In genomic region chr9:35176124-35176659, GRCm38 (mm10) we compare ENCODE assay signal across 8 mouse cellular contexts. TPM values are rescaled to one million over a fixed set of nuclear protein-coding genes. Genes with fewer than 3 reads are reported as not detected.
DNase-seq lines count a peak whose midpoint lies in the region; ATAC-seq and TF ChIP-seq lines count a peak whose summit lies in the region.

No protein-coding gene starts in this region.

- intact Hi-C loops in heart, postnatal 25 days (cut with DNase I): loop anchor here (5.0 kb wide), 1 partner anchor 36 kb away; the partner anchor contains the start of gene Foxred1

- H3K4me1 ChIP-seq in heart, embryonic 12.5 days (replicated peaks): 0 out of 2 replicates have a peak, but pooled peaks cover 8% of the 10 kb centered on the region
- H3K4me1 ChIP-seq in G1E (ENCODE audit: insufficient read depth, low read depth, low read length): peaks cover 16% of the 10 kb centered on the region
- H3K4me1 ChIP-seq in hindbrain, embryonic 10.5 days (replicated peaks): peaks cover 13% of the 10 kb centered on the region
- peaks cover 35% of the 10 kb centered on the region for H3K4me1 ChIP-seq in megakaryocyte, embryonic 14.5 days

- H3K27me3 ChIP-seq in heart, embryonic 12.5 days (replicated peaks): no peaks in the 10 kb centered on the region
- H3K27me3 ChIP-seq in G1E (ENCODE audit: insufficient read depth, low read length): no peaks in the 10 kb centered on the region
- H3K27me3 ChIP-seq in hindbrain, embryonic 10.5 days (ENCODE audit: insufficient read depth, poor library complexity, severe bottlenecking): no peaks in the 10 kb centered on the region
- H3K27me3 ChIP-seq in megakaryocyte, embryonic 14.5 days (replicated peaks): no peaks in the 10 kb centered on the region

- H3K4me2 ChIP-seq in heart, embryonic 12.5 days: peak overlapping the region; percentile 85

- no peak overlapping the region for H3K27ac ChIP-seq in heart, embryonic 12.5 days (ENCODE audit: poor library complexity, severe bottlenecking)
- H3K27ac ChIP-seq in hindbrain, embryonic 10.5 days: peak overlapping the region; percentile 94

- TF ChIP-seq CTCF in G1E (IDR thresholded peaks at IDR 0.05; ENCODE audit: low read depth, low read length): no peak

- no peaks in the 10 kb centered on the region for H3K36me3 ChIP-seq in heart, embryonic 12.5 days
- H3K36me3 ChIP-seq in G1E (replicated peaks): peaks cover 25% of the 10 kb centered on the region
- peaks cover 1% of the 10 kb centered on the region for H3K36me3 ChIP-seq in hindbrain, embryonic 10.5 days
- peaks cover 6% of the 10 kb centered on the region for H3K36me3 ChIP-seq in megakaryocyte, embryonic 14.5 days (replicated peaks; ENCODE audit: low read length)

- 48% methylated on average over 14 of the region's 14 CpGs for WGBS in heart, embryonic 12.5 days
- WGBS in hindbrain, embryonic 10.5 days: 52% methylated on average over 14 of the region's 14 CpGs

- H3K9ac ChIP-seq in heart, embryonic 12.5 days: no peak overlapping the region; the same call in 1 of the 2 replicates

- no peak for DNase-seq in heart, postnatal 25 days (ENCODE audit: low spot score)
- DNase-seq in G1E (ENCODE audit: low spot score): no peak
- DNase-seq in hindbrain, embryonic 10.5 days (ENCODE audit: low spot score): no peak
- no peak for DNase-seq in c-Kit-positive CD71-positive TER-119-positive erythroid progenitor cells, embryonic 14.5 days (ENCODE audit: low spot score)
- no peak for DNase-seq in thymus, postnatal 14 days
- DNase-seq in layer of hippocampus, adult 18-20 months (ENCODE audit: low spot score in 2 of 2): no peak

- H3K4me3 ChIP-seq in heart, embryonic 12.5 days: peak overlapping the region; percentile 74
- peak overlapping the region; percentile 73 for H3K4me3 ChIP-seq in G1E (ENCODE audit: low read depth, low read length)
- H3K4me3 ChIP-seq in hindbrain, embryonic 10.5 days: peak overlapping the region; percentile 72
- H3K4me3 ChIP-seq in megakaryocyte, embryonic 14.5 days (replicated peaks): peak overlapping the region; percentile 94

- no peaks in the 10 kb centered on the region for H3K9me3 ChIP-seq in heart, embryonic 12.5 days (replicated peaks)
- no peaks in the 10 kb centered on the region for H3K9me3 ChIP-seq in G1E (replicated peaks)
- H3K9me3 ChIP-seq in hindbrain, embryonic 10.5 days: no peaks in the 10 kb centered on the region
- H3K9me3 ChIP-seq in megakaryocyte, embryonic 14.5 days: no peaks in the 10 kb centered on the region

- no peak; the same call in 1 of the 2 replicates for ATAC-seq in heart, embryonic 12.5 days (ENCODE audit: insufficient number of reproducible peaks, low FRiP score)
- no peak for ATAC-seq in G1E (ENCODE audit: extremely low read depth, insufficient number of reproducible peaks, low FRiP score, poor library complexity, severe bottlenecking)

RNA-seq across cellular contexts. Expression of gene Dcps, which starts 0.3 kb away (rescaled TPM):
- polyA plus RNA-seq in heart, embryonic 12.5 days (2016; fragmentation: Nextera tagmentation; extraction: Ambion mirVana): 61.5 and 64.4 TPM in 2 replicates
- 10 to 100 TPM; 15.6 to 15.8 TPM for total RNA-seq in heart, postnatal 25 days (2021)
- total RNA-seq in G1E (2014; fragmentation: Nextera tagmentation): 32.7 and 39.1 TPM in 2 replicates
- total RNA-seq in G1E (2017): 53.4 and 68.1 TPM in 2 replicates
- 84.2 and 91.5 TPM in 2 replicates for polyA plus RNA-seq in G1E (2012)
- 99.8 and 101 TPM in 2 replicates for polyA plus RNA-seq in hindbrain, embryonic 10.5 days (2016; fragmentation: Nextera tagmentation; extraction: Ambion mirVana)
- polyA plus RNA-seq in megakaryocyte, embryonic 14.5 days (2012; ENCODE audit: insufficient read depth, low replicate concordance): 78.0 and 88.3 TPM in 2 replicates
- 10 to 100 TPM; 21.1 to 21.2 TPM for total RNA-seq in layer of hippocampus, adult 18-20 months (2021)

RNA-seq across cellular contexts. Expression of gene Srpr, which starts 23.8 kb away (rescaled TPM):
- 97.4 and 101 TPM in 2 replicates for polyA plus RNA-seq in heart, embryonic 12.5 days (2016; fragmentation: Nextera tagmentation; extraction: Ambion mirVana)
- total RNA-seq in heart, postnatal 25 days (2021): 100 to 1,000 TPM in 1 of 2 experiments, 10 to 100 TPM in 1; 87.9 to 100 TPM
- 58.0 and 62.1 TPM in 2 replicates for total RNA-seq in G1E (2014; fragmentation: Nextera tagmentation)
- total RNA-seq in G1E (2017): 33.6 and 42.1 TPM in 2 replicates
- 6.2 and 7.0 TPM in 2 replicates for polyA plus RNA-seq in G1E (2012)
- 77.4 and 82.8 TPM in 2 replicates for polyA plus RNA-seq in hindbrain, embryonic 10.5 days (2016; fragmentation: Nextera tagmentation; extraction: Ambion mirVana)
- polyA plus RNA-seq in megakaryocyte, embryonic 14.5 days (2012; ENCODE audit: insufficient read depth, low replicate concordance): 1.3 and 11.2 TPM in 2 replicates
- total RNA-seq in layer of hippocampus, adult 18-20 months (2021): 10 to 100 TPM; 65.8 to 69.0 TPM

RNA-seq across cellular contexts. Expression of gene Tirap, which starts 23.9 kb away (rescaled TPM):
- 11.8 and 11.9 TPM in 2 replicates for polyA plus RNA-seq in heart, embryonic 12.5 days (2016; fragmentation: Nextera tagmentation; extraction: Ambion mirVana)
- total RNA-seq in heart, postnatal 25 days (2021): 1 to 10 TPM; 6.1 to 6.5 TPM
- total RNA-seq in G1E (2014; fragmentation: Nextera tagmentation) (6.8 and 11.7 TPM in 2 replicates), G1E (2017) (7.7 and 8.1 TPM in 2 replicates)
- polyA plus RNA-seq in G1E (2012): 5.0 and 5.3 TPM in 2 replicates
- 15.6 and 19.9 TPM in 2 replicates for polyA plus RNA-seq in hindbrain, embryonic 10.5 days (2016; fragmentation: Nextera tagmentation; extraction: Ambion mirVana)
- 1.9 and 9.9 TPM in 2 replicates for polyA plus RNA-seq in megakaryocyte, embryonic 14.5 days (2012; ENCODE audit: insufficient read depth, low replicate concordance)
- 1 to 10 TPM; 2.1 to 2.4 TPM for total RNA-seq in layer of hippocampus, adult 18-20 months (2021)

RNA-seq across cellular contexts. Expression of gene Foxred1, which starts 34.7 kb away (rescaled TPM):
- 62.2 and 67.6 TPM in 2 replicates for polyA plus RNA-seq in heart, embryonic 12.5 days (2016; fragmentation: Nextera tagmentation; extraction: Ambion mirVana)
- total RNA-seq in heart, postnatal 25 days (2021): 10 to 100 TPM; 94.3 to 94.4 TPM
- total RNA-seq in G1E (2014; fragmentation: Nextera tagmentation) (11.9 and 13.5 TPM in 2 replicates), G1E (2017) (31.1 and 39.2 TPM in 2 replicates)
- polyA plus RNA-seq in G1E (2012): 8.4 and 11.4 TPM in 2 replicates
- 46.7 and 50.5 TPM in 2 replicates for polyA plus RNA-seq in hindbrain, embryonic 10.5 days (2016; fragmentation: Nextera tagmentation; extraction: Ambion mirVana)
- 4.1 and 7.4 TPM in 2 replicates for polyA plus RNA-seq in megakaryocyte, embryonic 14.5 days (2012; ENCODE audit: insufficient read depth, low replicate concordance)
- total RNA-seq in layer of hippocampus, adult 18-20 months (2021): 10 to 100 TPM; 33.1 to 35.0 TPM

RNA-seq across cellular contexts. Expression of gene St3gal4, which starts 57.1 kb away (rescaled TPM):
- polyA plus RNA-seq in heart, embryonic 12.5 days (2016; fragmentation: Nextera tagmentation; extraction: Ambion mirVana): 20.8 and 20.9 TPM in 2 replicates
- 10 to 100 TPM; 33.2 to 34.1 TPM for total RNA-seq in heart, postnatal 25 days (2021)
- total RNA-seq in G1E (2014; fragmentation: Nextera tagmentation): 10.6 and 21.8 TPM in 2 replicates
- total RNA-seq in G1E (2017): 19.6 and 24.4 TPM in 2 replicates
- polyA plus RNA-seq in G1E (2012): 26.1 and 29.0 TPM in 2 replicates
- polyA plus RNA-seq in hindbrain, embryonic 10.5 days (2016; fragmentation: Nextera tagmentation; extraction: Ambion mirVana): 10.3 and 11.5 TPM in 2 replicates
- 13.7 and 16.5 TPM in 2 replicates for polyA plus RNA-seq in megakaryocyte, embryonic 14.5 days (2012; ENCODE audit: insufficient read depth, low replicate concordance)
- total RNA-seq in layer of hippocampus, adult 18-20 months (2021): 10 to 100 TPM; 26.8 to 31.0 TPM
